Mouse (Mus musculus) neural tube, embryonic 15.5 days (tissue): ENCODE data around the gene Nthl1. TPM values are rescaled to one million over a fixed set of nuclear protein-coding genes. Genes with fewer than 3 reads are reported as not detected.

ENCODE experiments used
- ATAC-seq: fragments of 200-750 bp; cut with Nextera tagmentation; 2 replicates; pipeline ENCODE4 v1.8.0; 2017; ENCODE audit warnings: mild to moderate bottlenecking, moderate TSS enrichment, moderate library complexity; ENCODE audit not compliant: low FRiP score
- H3K27ac ChIP-seq: fragments of 300-500 bp; sonication (generic); replicated peaks from 2 replicates; pipeline ENCODE4 v1.5.1; 2015; ENCODE audit warnings: mild to moderate bottlenecking, inconsistent platforms
- H3K27me3 ChIP-seq: fragments of 300-500 bp; sonication (generic); replicated peaks from 2 replicates; pipeline ENCODE4 v1.6.1; 2015; ENCODE audit warnings: inconsistent platforms
- H3K36me3 ChIP-seq: fragments of 300-500 bp; sonication (generic); 2 replicates; pipeline ENCODE4 v1.6.1; 2015; ENCODE audit warnings: inconsistent platforms
- H3K4me1 ChIP-seq: fragments of 300-500 bp; sonication (generic); 2 replicates; pipeline ENCODE4 v1.6.1; 2015; ENCODE audit warnings: inconsistent platforms
- H3K4me2 ChIP-seq: fragments of 300-500 bp; sonication (generic); 2 replicates; pipeline ENCODE4 v1.6.1; 2015; ENCODE audit warnings: inconsistent platforms, mild to moderate bottlenecking, moderate library complexity
- H3K4me3 ChIP-seq: fragments of 300-500 bp; sonication (generic); replicated peaks from 2 replicates; pipeline ENCODE4 v1.5.1; 2015; ENCODE audit warnings: mild to moderate bottlenecking, inconsistent platforms
- H3K9ac ChIP-seq: fragments of 300-500 bp; sonication (generic); replicated peaks from 2 replicates; pipeline ENCODE4 v1.6.1; 2015; ENCODE audit warnings: mild to moderate bottlenecking, inconsistent platforms
- H3K9me3 ChIP-seq: fragments of 300-500 bp; sonication (generic); replicated peaks from 2 replicates; pipeline ENCODE4 v1.6.1; 2016; ENCODE audit warnings: inconsistent platforms
- WGBS: fragments of 180-500 bp; shearing (Covaris S2); methylation state at CpG from one replicate; pipeline ENCODE4 v1.1.7; 2015; ENCODE audit warnings: mixed read lengths; 5-methylcytosine and 5-hydroxymethylcytosine counted together
- polyA plus RNA-seq: library from polyadenylated mRNA; unstranded; fragments of >200 nt; fragmentation: Nextera tagmentation; extraction: Ambion mirVana; gene quantifications from 2 replicates; pipeline ENCODE4 v1.2.1, GENCODE M21; 2015

The Nthl1 gene
- polyA plus RNA-seq, 1 experiment from 2014 or later = 8.3 TPM

DNA sequence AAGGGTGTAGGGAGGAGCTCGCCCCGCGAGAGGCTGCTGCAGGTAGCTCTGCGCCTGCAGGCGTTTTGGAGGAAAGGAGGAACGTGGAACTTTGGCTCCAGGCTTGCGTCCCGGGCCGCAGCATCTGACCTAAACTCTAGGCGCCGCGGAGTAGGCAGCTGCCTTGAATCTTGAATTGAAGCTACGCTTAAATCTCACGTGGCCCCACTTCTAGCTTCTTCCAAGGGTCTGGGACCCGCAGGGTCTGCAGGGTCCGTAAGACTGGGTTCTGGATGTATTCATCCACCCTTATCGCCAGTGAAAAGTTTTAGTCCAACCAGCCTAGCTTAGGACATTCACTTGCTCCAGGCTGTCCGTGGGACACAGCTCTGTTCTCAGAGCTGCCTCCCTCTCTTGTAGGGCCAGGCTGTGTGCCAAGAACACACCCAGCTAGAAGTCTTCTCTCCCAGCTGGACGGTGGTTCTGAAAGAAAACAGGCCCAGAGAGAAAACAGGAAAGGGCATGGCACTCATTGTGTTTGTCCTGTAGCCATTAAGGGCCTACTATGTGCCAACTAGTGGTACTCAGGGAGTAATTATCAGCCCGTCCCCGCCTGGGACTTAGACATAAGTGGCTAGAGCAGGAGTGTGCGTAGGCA lies 451 bp downstream of the Nthl1 start:
- 11% methylated on average over 22 of the region's 22 CpGs for WGBS
- H3K27ac ChIP-seq = peak overlapping the region; percentile 83
- H3K36me3 ChIP-seq = peaks cover 30% of the 10 kb centered on the region
- peak overlapping the region; percentile 78 for H3K4me3 ChIP-seq
- H3K9ac ChIP-seq = peak overlapping the region; percentile 74
- no peaks in the 10 kb centered on the region for H3K9me3 ChIP-seq
- H3K27me3 ChIP-seq = no peaks in the 10 kb centered on the region
- H3K4me2 ChIP-seq = peak overlapping the region; percentile 91
- H3K4me1 ChIP-seq = peaks cover 26% of the 10 kb centered on the region
- ATAC-seq = peak; percentile 25

GRCm38 (mm10) chr17:24633831-24634230 lies 1.4 kb downstream of the Nthl1 start:
- H3K4me1 ChIP-seq = peaks cover 26% of the 10 kb centered on the region
- H3K27me3 ChIP-seq = no peaks in the 10 kb centered on the region
- H3K4me2 ChIP-seq = no peak overlapping the region

GRCm38 (mm10) chr17:24635024-24635423 lies 2.5 kb downstream of the Nthl1 start:
- 96% methylated on average over 4 of the region's 4 CpGs for WGBS
- Histone ChIP-seq H3K4me1 (peaks cover 29% of the 10 kb centered on the region), H3K9me3 (no peaks in the 10 kb centered on the region), H3K36me3 (peaks cover 15% of the 10 kb centered on the region), H3K27ac (no peak overlapping the region), H3K4me2 (no peak overlapping the region), H3K27me3 (no peaks in the 10 kb centered on the region), H3K4me3 (no peak overlapping the region), H3K9ac (no peak overlapping the region)
- no peak for ATAC-seq

More at GRCm38 (mm10) chr17:24633831-24634230, 1.4 kb downstream of the Nthl1 start:
- Histone ChIP-seq H3K4me3 (no peak overlapping the region), H3K9ac (no peak overlapping the region; the same call in 1 of the 2 replicates), H3K27ac (peak overlapping the region; percentile 83; the same call in 1 of the 2 replicates), H3K9me3 (no peaks in the 10 kb centered on the region), H3K36me3 (peaks cover 26% of the 10 kb centered on the region)
- ATAC-seq = no peak
- 97% methylated on average over 11 of the region's 11 CpGs for WGBS

DNA sequence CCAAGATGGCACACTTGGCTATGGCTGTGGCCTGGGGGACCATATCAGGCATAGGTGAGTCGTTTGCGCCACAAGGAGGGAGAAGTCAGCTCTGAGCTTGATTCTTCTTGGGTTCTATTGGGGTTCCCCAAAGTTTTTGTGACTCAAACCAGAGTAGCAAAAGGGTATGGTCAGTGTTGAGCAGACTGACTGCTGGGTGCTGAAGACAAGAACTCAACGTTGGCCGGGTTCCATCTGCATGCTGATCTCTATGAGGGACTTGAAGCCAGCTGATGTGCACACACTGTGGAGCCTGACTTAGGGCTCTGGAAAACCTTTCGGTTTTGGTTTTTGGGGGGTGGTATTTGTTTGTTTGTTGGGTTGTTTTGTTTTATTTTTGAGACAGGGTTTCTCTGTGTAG lies 3.2 kb downstream of the Nthl1 start:
- Histone ChIP-seq H3K9me3 (no peaks in the 10 kb centered on the region), H3K27ac (no peak overlapping the region), H3K4me1 (peaks cover 30% of the 10 kb centered on the region), H3K27me3 (no peaks in the 10 kb centered on the region), H3K4me3 (no peak overlapping the region), H3K36me3 (peaks cover 12% of the 10 kb centered on the region), H3K9ac (no peak overlapping the region), H3K4me2 (no peak overlapping the region)
- ATAC-seq = no peak
- WGBS = 98% methylated on average over 5 of the region's 5 CpGs

GRCm38 (mm10) chr17:24636781-24637481 lies 4.5 kb downstream of the Nthl1 start:
- 68% methylated on average over 5 of the region's 5 CpGs for WGBS
- Histone ChIP-seq H3K36me3 (peaks cover 17% of the 10 kb centered on the region), H3K4me2 (no peak overlapping the region), H3K4me3 (no peak overlapping the region), H3K27me3 (no peaks in the 10 kb centered on the region), H3K9me3 (no peaks in the 10 kb centered on the region), H3K4me1 (peaks cover 25% of the 10 kb centered on the region), H3K9ac (no peak overlapping the region), H3K27ac (no peak overlapping the region)
- ATAC-seq = no peak

- Histone ChIP-seq H3K4me3 (no peak overlapping the region), H3K4me2 (no peak overlapping the region), H3K9me3 (no peaks in the 10 kb centered on the region), H3K27me3 (no peaks in the 10 kb centered on the region), H3K27ac (no peak overlapping the region), H3K9ac (no peak overlapping the region), H3K36me3 (peaks cover 19% of the 10 kb centered on the region), H3K4me1 (peaks cover 16% of the 10 kb centered on the region)
- WGBS = 88% methylated on average over 4 of the region's 4 CpGs
- ATAC-seq = no peak
Measured at GRCm38 (mm10) chr17:24638214-24638613, 5.7 kb downstream of the Nthl1 start.

DNA sequence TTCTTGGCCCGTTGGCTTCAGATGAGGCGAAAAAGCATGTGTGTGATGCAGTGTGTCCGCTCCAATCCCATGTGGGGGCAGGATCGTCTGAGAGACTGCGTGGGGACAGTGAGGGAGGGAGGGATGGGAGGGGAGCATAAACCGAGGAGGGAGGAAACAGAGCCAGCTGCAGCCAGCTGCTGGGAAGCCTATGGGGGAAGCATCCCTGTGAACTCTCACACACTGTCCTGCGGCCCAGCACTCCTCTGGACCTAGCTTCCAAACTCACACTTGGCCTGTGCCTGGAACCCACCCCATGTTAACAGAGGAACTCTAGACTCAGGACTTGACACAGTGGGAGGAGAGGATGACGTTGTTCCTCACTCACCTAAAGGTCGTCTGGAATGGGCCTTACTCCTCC lies 6.4 kb downstream of the Nthl1 start:
- Histone ChIP-seq H3K4me2 (no peak overlapping the region), H3K9me3 (no peaks in the 10 kb centered on the region), H3K27me3 (no peaks in the 10 kb centered on the region), H3K4me3 (no peak overlapping the region), H3K9ac (no peak overlapping the region), H3K4me1 (peaks cover 10% of the 10 kb centered on the region), H3K36me3 (peaks cover 19% of the 10 kb centered on the region), H3K27ac (peak overlapping the region; percentile 41)
- ATAC-seq = no peak
- 73% methylated on average over 9 of the region's 9 CpGs for WGBS

GRCm38 (mm10) chr17:24639571-24639988 lies 7.1 kb downstream of the Nthl1 start:
- H3K4me3 ChIP-seq = no peak overlapping the region
- no peak for ATAC-seq
- 62% methylated on average over 5 of the region's 5 CpGs for WGBS
- H3K4me2 ChIP-seq = no peak overlapping the region
- peaks cover 7% of the 10 kb centered on the region for H3K4me1 ChIP-seq
- H3K36me3 ChIP-seq = peaks cover 19% of the 10 kb centered on the region
- peak overlapping the region; percentile 41 for H3K27ac ChIP-seq
- no peak overlapping the region for H3K9ac ChIP-seq
- H3K27me3 ChIP-seq = no peaks in the 10 kb centered on the region
- no peaks in the 10 kb centered on the region for H3K9me3 ChIP-seq

DNA sequence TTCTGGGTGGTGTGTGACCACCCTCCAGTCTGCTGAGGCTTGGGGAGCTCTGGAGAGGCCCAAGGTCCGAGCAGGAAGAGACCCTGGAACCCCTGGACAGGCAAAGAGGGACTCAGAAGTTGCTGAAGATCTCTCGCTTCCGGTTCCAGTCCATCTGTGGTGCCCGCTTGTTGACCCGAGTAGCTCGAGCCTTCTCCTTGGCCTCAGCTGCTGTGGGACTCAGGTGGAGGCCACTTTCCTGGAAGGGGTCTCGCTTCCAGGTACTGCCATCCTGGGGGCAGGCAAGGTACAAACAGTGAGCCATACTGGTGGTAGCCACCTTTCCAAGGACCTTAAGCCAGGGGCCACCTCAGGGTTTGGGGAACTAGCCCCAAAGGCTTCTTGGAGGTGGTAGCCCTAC lies 7.6 kb downstream of the Nthl1 start:
- no peak for ATAC-seq
- H3K27ac ChIP-seq = peak overlapping the region; percentile 41; the same call in 1 of the 2 replicates

GRCm38 (mm10) chr17:24640581-24640980 lies 8.1 kb downstream of the Nthl1 start:
- Histone ChIP-seq H3K4me1 (peaks cover 7% of the 10 kb centered on the region), H3K27ac (no peak overlapping the region), H3K36me3 (peaks cover 19% of the 10 kb centered on the region), H3K9me3 (no peaks in the 10 kb centered on the region), H3K4me2 (no peak overlapping the region), H3K9ac (no peak overlapping the region), H3K27me3 (no peaks in the 10 kb centered on the region), H3K4me3 (no peak overlapping the region)
- ATAC-seq = no peak
- WGBS = 97% methylated on average over 15 of the region's 15 CpGs

More for the DNA sequence above, 7.6 kb downstream of the Nthl1 start:
- no peaks in the 10 kb centered on the region for H3K27me3 ChIP-seq
- H3K36me3 ChIP-seq = peaks cover 19% of the 10 kb centered on the region
- H3K4me1 ChIP-seq = peaks cover 7% of the 10 kb centered on the region
- no peak overlapping the region for H3K4me3 ChIP-seq
- 90% methylated on average over 7 of the region's 7 CpGs for WGBS
- H3K9ac ChIP-seq = no peak overlapping the region
- no peaks in the 10 kb centered on the region for H3K9me3 ChIP-seq
- H3K4me2 ChIP-seq = no peak overlapping the region

- Histone ChIP-seq H3K9me3 (no peaks in the 10 kb centered on the region), H3K4me1 (peaks cover 7% of the 10 kb centered on the region), H3K4me3 (no peak overlapping the region), H3K27ac (no peak overlapping the region), H3K9ac (no peak overlapping the region), H3K27me3 (no peaks in the 10 kb centered on the region), H3K36me3 (peaks cover 19% of the 10 kb centered on the region), H3K4me2 (no peak overlapping the region)
- WGBS = 92% methylated on average over 14 of the region's 14 CpGs
- ATAC-seq = no peak
Measured at GRCm38 (mm10) chr17:24641944-24642343, 9.5 kb downstream of the Nthl1 start.

GRCm38 (mm10) chr17:24642791-24643343 lies 10.4 kb downstream of the Nthl1 start:
- no peak overlapping the region for H3K9ac ChIP-seq
- no peak overlapping the region for H3K4me2 ChIP-seq
- 82% methylated on average over 6 of the region's 6 CpGs for WGBS
- peaks cover 7% of the 10 kb centered on the region for H3K4me1 ChIP-seq
- no peak overlapping the region for H3K27ac ChIP-seq
- no peak for ATAC-seq
- peaks cover 19% of the 10 kb centered on the region for H3K36me3 ChIP-seq
- H3K9me3 ChIP-seq = no peaks in the 10 kb centered on the region
- no peaks in the 10 kb centered on the region for H3K27me3 ChIP-seq
- H3K4me3 ChIP-seq = no peak overlapping the region
